Mouse (Mus musculus): ENCODE data around the gene Ucp1. TPM values are rescaled to one million over a fixed set of nuclear protein-coding genes. Genes with fewer than 3 reads are reported as not detected.
A peak's percentile ranks its signal among the peaks of the same experiment; 100 is the strongest.

The Ucp1 gene
- total RNA-seq, 4 experiments from 2014 or later, result not detected

DNA sequence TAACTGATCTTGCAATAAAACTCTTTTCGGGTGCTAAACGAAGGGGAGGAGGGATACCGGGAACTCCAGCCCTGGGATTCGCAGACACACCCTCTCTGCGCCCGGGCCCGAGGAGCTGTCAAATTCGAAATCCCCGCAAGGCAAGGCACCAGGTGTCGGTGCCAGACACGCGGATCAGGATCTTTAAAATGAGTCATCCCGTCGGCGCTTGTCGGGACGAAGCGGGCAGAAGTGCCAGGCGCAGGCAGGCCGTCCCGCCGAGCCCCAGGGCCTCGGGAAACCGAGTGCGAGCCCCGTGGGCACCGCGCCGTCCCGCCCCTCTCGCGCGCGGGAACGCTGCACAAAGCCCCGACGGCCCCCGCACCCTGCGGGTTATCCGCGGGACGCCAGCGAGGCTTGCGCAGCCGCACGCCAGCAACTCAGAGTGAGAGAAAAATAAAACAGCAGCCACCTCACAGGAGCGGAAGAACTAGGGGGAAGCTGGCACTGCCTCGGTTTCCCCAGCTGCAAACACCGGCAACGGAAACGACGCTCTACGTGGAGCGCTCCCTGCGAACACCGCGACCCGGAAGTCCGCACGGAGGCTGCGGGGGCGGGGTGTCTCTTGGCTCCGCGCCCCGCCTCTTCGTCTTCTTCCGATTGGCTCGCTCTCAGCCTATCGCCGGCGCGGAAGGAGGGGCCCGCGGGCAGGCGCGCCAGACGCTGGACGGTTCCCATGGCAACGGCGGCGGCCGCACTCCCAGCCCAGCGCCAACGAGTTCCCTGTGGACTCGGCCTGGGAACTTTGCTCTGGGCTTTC is 41.9 kb downstream of the Ucp1 start, which contains the start of gene Elmod2:
Gene Elmod2 (minus strand): TSS at position 588 of the 799 bp plus-strand sequence.
- peak; percentile 92 to 96 for DNase-seq (ENCODE audit: low spot score in 2 of 2)

DNA sequence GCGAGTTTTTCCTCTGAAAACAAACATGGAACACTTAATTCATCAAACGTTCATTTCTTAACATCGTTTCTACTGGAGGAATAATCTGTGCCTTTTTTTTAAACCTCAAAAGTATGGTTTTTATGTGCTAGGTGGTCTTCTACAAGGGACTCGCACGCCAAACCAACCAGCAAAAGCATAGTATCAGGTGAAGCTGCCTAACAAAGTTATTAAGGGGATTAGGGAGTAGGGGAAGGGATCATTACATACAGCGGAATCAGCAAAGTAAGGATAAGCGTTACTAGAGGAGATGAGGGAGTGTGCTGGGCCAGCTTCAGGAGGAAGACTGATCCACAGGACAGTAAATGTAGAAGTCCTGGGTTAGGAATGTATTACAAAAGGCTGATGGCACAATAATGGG is 42.7 kb downstream of the Ucp1 start:
- no peak for DNase-seq (ENCODE audit: low spot score in 2 of 2)

- DNase-seq (ENCODE audit: low spot score in 2 of 2), result no peak
Measured at GRCm38 (mm10) chr8:83342076-83342475, 51.9 kb downstream of the Ucp1 start.

- no peak for DNase-seq (ENCODE audit: low spot score in 2 of 2)
Measured at GRCm38 (mm10) chr8:83342693-83343092, 52.5 kb downstream of the Ucp1 start.

Other genes with a start within 250 kb of the Ucp1 start
- 10 to 100 TPM; 85.2 to 96.3 (median 90.0) TPM for gene Tbc1d9, start 125.0 kb upstream of the Ucp1 start, total RNA-seq (2022)
- gene Gm10645, start 124.2 kb upstream of the Ucp1 start, total RNA-seq (2022), result 1 to 10 TPM in 3 of 4 experiments, under 1 TPM in 1; 0.57 to 2.9 (median 1.5) TPM
- gene Elmod2, start 42.1 kb downstream of the Ucp1 start, total RNA-seq (2022), result 10 to 100 TPM; 10.0 to 12.4 (median 12.0) TPM
- not detected for gene Mgat4d, start 58.1 kb downstream of the Ucp1 start, total RNA-seq (2022)
- 1 to 10 TPM; 8.6 to 9.6 (median 9.2) TPM for gene Clgn, start 99.5 kb downstream of the Ucp1 start, total RNA-seq (2022)
- gene Scoc, start 168.0 kb downstream of the Ucp1 start, total RNA-seq (2022), result 100 to 1,000 TPM; 198 to 226 (median 211) TPM
- not detected for gene Olfr370, start 245.4 kb downstream of the Ucp1 start, total RNA-seq (2022)

Measured in left cerebral cortex, adult 8-10 months (tissue).